Mouse (Mus musculus): ENCODE data around the gene Slc25a10.

- TF ChIP-seq CTCF (IDR thresholded peaks at IDR 0.05; ENCODE audit: low read depth, low read length) (0 out of 2 replicates have a peak, but pooled peaks have one; percentile 8), POLR2A (IDR thresholded peaks at IDR 0.05; ENCODE audit: extremely low read depth, insufficient read depth, low read length) (no peak)
Observed at GRCm38 (mm10) chr11:120520967-120521540, 29.4 kb downstream of the Slc25a10 start.

Data from liver, adult 2 months (tissue).